Mouse (Mus musculus): ENCODE measurements around the gene Fermt3. TPM values are rescaled to one million over a fixed set of nuclear protein-coding genes. Genes with fewer than 3 reads are reported as not detected.

Gene Fermt3
- 6.5 and 8.2 TPM in 2 replicates for polyA plus RNA-seq (2016; fragmentation: Nextera tagmentation; extraction: Ambion mirVana)

DNA sequence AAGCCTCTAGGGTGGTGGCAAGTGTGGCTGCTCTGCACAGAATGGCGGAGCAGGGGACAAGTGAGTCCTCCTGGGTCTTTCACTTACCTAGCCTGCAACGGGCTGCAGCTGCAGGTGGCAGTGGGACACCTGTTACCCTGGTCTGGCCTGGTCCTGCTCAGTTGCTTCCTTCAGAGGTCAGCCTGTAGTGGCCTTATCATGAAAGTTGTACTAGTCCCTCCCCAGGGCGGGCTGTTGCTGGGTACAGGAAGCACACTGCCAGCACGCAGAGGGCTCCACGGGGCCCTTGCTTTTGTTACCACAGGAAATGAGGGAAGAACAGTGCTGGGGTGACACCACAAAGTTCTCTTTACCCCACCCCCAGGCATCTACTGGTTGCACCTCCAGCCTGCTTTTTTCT is at the start of gene Fermt3:
TSS of gene Fermt3 (minus strand) at position 279 of the 400 bp plus-strand sequence.
- WGBS, result 91% methylated on average over 5 of the region's 5 CpGs

DNA sequence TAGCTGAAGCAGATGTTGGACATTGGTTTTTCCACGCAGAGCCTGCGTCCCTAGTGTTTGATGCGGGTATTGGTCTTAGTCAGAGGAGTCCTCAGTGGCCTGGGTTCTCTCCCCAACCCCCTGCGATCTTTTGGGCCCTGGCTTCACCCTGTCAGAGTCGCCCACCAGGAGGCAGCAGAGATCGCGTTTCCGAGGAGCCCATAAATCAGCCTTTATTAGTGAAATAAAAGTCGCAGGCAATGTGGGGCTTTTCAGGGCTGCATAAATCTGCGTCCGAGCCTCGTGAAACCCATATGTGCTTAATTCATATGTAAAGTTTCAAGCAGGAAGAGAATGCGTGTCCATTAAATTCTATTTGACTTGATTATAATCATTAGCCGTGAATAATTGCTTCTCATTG is 48.9 kb upstream of the Fermt3 start:
- H3K4me2 ChIP-seq (replicated peaks), result peak overlapping the region; percentile 13; the same call in 1 of the 2 replicates
- peak; percentile 41 for ATAC-seq (ENCODE audit: low FRiP score, low read depth)
- no peak overlapping the region for H3K4me3 ChIP-seq
- 4% methylated on average over 14 of the region's 14 CpGs for WGBS
- H3K36me3 ChIP-seq, result no peaks in the 10 kb centered on the region
- peaks cover 78% of the 10 kb centered on the region for H3K4me1 ChIP-seq
- peak overlapping the region; percentile 82 for H3K27ac ChIP-seq (replicated peaks)
- H3K27me3 ChIP-seq, result peaks cover 60% of the 10 kb centered on the region
- no peaks in the 10 kb centered on the region for H3K9me3 ChIP-seq
- H3K9ac ChIP-seq (replicated peaks), result no peak overlapping the region

More for the DNA sequence above, at the start of gene Fermt3:
- Histone ChIP-seq H3K27ac (replicated peaks) (no peak within 1 kb of the TSS), H3K4me3 (no peak within 1 kb of the TSS), H3K4me1 (no peaks in the 10 kb centered on the region), H3K9ac (replicated peaks) (no peak within 1 kb of the TSS), H3K27me3 (no peaks in the 10 kb centered on the region), H3K36me3 (peaks cover 76% of the 10 kb centered on the region), H3K4me2 (replicated peaks) (no peak within 1 kb of the TSS), H3K9me3 (no peaks in the 10 kb centered on the region)
- ATAC-seq (ENCODE audit: low FRiP score, low read depth), result no peak

DNA sequence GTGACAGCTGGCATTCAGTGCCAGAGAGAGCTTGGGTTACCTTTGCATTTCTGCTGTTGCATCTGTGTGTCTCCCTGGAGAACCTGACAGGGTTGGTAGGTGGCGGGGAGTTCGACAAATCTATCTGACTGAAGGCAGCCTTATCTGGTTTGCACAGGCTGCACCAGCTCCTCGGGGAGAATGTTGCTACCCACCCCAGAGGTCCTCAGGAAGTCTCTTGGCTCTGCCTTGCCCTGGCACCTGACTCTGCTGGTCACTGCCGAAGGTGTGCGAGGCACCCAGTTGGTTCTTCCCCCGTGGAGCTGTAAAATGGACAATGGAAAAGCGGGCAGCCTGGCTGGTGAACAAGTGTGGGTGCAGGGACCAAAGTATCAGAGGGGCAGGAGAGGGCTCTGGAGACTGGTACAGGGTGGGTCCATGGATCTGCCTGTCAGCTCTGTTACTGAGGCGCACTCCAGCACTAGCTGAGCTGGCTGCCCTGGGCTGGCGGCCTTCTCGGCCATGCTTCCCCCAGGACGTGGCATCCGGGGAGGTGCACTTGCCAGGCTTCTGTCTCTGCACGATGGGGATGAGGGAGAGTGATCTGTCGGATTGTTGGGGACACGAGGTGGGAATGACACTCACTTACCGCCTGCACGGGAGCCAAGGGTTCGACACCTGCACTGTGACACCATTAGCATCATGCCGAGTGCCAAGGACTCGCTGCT is 48.2 kb upstream of the Fermt3 start:
- Histone ChIP-seq H3K4me1 (peaks cover 72% of the 10 kb centered on the region), H3K4me2 (replicated peaks) (no peak overlapping the region), H3K9me3 (no peaks in the 10 kb centered on the region), H3K9ac (replicated peaks) (no peak overlapping the region; the same call in 1 of the 2 replicates), H3K27me3 (peaks cover 54% of the 10 kb centered on the region), H3K4me3 (no peak overlapping the region), H3K27ac (replicated peaks) (peak overlapping the region; percentile 30; the same call in 1 of the 2 replicates), H3K36me3 (no peaks in the 10 kb centered on the region)
- no peak for ATAC-seq (ENCODE audit: low FRiP score, low read depth)
- WGBS, result 56% methylated on average over 20 of the region's 20 CpGs

DNA sequence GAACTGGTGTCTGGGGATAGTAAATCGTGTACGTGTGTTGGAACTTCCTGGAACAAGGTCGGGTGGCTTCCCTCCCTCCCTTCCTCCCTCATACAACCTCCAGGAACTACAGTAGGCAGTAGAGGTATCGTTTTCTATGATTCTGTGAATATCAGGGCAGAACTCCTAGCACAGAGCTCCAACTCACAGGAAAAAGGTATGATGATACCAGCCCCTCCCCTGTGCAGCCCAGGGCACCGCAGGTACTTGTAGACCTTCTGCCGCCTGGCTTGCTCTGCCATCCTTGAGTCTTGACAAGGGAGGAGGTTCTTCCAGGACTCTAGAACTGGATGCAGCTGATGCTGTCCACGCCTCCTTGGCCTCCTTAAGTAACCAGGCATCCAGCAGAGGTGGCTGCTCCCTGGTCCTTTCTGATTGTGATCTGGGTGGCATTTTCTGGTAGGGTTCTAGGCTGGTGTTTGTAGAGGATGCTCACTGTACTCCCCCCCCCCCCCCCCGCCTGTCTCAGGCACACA is 47.6 kb upstream of the Fermt3 start:
- H3K27ac ChIP-seq (replicated peaks), result peak overlapping the region; percentile 52

DNA sequence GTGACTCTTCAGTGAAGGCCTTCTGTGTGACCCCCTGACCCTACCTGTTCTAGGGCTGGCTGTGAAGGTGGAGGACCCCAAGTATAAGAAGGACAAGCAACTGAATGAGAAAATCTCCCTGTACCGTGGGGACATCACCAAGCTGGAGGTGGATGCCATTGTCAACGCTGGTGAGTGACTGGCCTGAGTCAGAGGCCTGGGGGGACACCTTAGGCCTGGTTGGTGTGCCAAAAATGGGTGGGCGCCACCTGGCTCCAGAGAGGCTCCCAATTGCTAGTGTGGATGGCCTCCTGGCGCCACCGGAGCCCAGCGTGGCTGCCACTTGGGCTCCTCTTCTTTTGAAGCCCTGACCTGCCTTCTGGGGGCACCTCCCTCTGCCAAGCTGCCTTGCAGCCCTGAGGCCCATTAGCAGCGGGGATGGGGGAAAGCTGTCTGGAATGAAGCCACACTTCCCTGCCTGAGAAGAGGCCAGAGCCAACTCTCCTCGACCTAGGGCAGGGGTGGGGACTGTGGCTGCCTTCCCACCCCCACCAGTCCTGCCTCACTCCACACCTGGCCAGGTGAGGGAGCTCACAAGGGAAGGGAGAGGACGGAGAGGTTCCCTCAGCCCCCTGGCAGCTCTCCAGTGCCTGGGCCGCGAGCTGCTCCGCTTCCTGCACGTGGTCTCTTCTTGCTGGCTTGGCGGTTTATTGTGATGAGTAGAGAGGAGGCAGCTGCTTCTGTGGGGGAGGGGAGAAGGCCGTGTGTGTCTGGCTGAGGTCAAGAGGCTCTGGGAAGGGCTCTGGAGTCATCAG is 47.0 kb upstream of the Fermt3 start:
- WGBS, result 38% methylated on average over 15 of the region's 15 CpGs
- no peaks in the 10 kb centered on the region for H3K36me3 ChIP-seq
- H3K4me2 ChIP-seq (replicated peaks), result peak overlapping the region; percentile 28; the same call in 1 of the 2 replicates
- H3K4me1 ChIP-seq, result peaks cover 61% of the 10 kb centered on the region
- peak overlapping the region; percentile 52 for H3K27ac ChIP-seq (replicated peaks)
- peak overlapping the region; percentile 39; the same call in 1 of the 2 replicates for H3K9ac ChIP-seq (replicated peaks)
- no peaks in the 10 kb centered on the region for H3K9me3 ChIP-seq
- peaks cover 41% of the 10 kb centered on the region for H3K27me3 ChIP-seq
- H3K4me3 ChIP-seq, result no peak overlapping the region
- ATAC-seq (ENCODE audit: low FRiP score, low read depth), result no peak

More for the DNA sequence above, 47.6 kb upstream of the Fermt3 start:
- Histone ChIP-seq H3K9me3 (no peaks in the 10 kb centered on the region), H3K4me2 (replicated peaks) (peak overlapping the region; percentile 28; the same call in 1 of the 2 replicates), H3K36me3 (no peaks in the 10 kb centered on the region), H3K27me3 (peaks cover 48% of the 10 kb centered on the region), H3K4me3 (no peak overlapping the region), H3K9ac (replicated peaks) (no peak overlapping the region), H3K4me1 (peaks cover 66% of the 10 kb centered on the region)
- WGBS, result 39% methylated on average over 7 of the region's 8 CpGs
- ATAC-seq (ENCODE audit: low FRiP score, low read depth), result no peak

DNA sequence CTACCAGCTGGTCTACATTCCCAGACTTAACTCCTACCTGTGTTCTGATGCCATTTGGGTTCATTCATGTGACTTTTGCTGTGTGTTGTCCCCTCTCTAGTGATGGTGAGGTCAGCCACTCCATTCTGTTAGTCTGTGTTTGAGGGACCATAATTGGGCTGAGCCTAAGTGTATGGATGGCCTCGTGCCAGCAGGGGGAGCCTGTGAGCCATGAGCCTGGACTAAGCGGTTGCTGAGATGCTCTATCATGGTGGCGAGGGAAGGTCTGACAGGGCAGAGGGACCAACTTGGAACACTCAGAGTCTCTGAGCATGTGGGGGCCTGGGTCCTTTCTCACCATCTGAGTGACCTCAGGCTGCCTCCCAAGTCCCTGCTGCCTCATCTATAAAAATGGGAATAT is 45.3 kb upstream of the Fermt3 start:
- peaks cover 43% of the 10 kb centered on the region for H3K27me3 ChIP-seq
- H3K4me3 ChIP-seq, result no peak overlapping the region
- H3K9ac ChIP-seq (replicated peaks), result no peak overlapping the region
- H3K9me3 ChIP-seq, result no peaks in the 10 kb centered on the region
- peak; percentile 55; the same call in 1 of the 2 replicates for ATAC-seq (ENCODE audit: low FRiP score, low read depth)
- no peak overlapping the region for H3K27ac ChIP-seq (replicated peaks)
- 2% methylated on average over 3 of the region's 3 CpGs for WGBS
- no peaks in the 10 kb centered on the region for H3K36me3 ChIP-seq
- peaks cover 44% of the 10 kb centered on the region for H3K4me1 ChIP-seq
- H3K4me2 ChIP-seq (replicated peaks), result no peak overlapping the region

DNA sequence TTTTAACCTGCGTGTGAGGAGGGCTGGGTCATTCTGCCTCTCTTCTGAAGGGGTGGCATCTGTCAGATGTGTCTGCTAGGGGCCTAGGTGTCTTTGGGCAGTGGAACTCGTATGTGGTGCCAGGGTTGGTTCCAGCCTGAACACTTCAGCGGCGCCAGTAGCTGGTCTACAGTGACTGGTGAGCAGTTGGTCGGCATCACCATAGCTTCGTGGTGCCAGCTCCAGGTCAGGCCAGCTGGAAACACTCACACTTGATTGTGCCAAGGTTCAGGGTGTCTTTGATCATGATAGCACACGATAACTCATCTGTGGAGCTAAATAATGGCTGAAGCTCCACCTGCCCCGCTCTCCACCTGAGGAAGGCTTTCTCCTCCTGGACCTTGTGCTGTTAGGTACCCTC is 43.6 kb upstream of the Fermt3 start:
- WGBS, result 92% methylated on average over 8 of the region's 8 CpGs
- Histone ChIP-seq H3K4me1 (peaks cover 35% of the 10 kb centered on the region), H3K4me2 (replicated peaks) (no peak overlapping the region), H3K4me3 (no peak overlapping the region), H3K9ac (replicated peaks) (no peak overlapping the region), H3K36me3 (no peaks in the 10 kb centered on the region), H3K27me3 (peaks cover 53% of the 10 kb centered on the region), H3K9me3 (no peaks in the 10 kb centered on the region), H3K27ac (replicated peaks) (no peak overlapping the region)
- no peak for ATAC-seq (ENCODE audit: low FRiP score, low read depth)

DNA sequence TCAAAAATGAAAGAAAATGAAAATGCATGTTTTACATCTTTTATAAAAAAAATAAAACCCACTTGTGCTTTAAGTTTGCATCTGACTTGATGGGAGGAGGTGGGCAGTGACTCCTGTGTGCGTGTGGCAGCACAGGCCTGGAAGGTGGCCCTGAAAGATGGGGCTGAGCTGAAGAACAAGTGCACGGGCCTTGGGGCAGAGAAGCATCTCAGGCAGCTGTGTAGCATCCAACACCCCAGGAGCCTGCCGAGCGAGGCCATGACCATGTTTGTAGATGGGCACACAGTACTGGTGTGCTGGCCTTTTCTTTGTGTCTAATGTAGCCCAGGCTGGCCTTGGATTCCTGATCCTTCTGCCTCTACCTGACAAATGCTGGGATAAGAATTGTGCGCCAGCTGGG is 42.8 kb upstream of the Fermt3 start:
- no peak overlapping the region for H3K4me3 ChIP-seq
- no peak for ATAC-seq (ENCODE audit: low FRiP score, low read depth)
- peaks cover 35% of the 10 kb centered on the region for H3K4me1 ChIP-seq
- no peak overlapping the region for H3K4me2 ChIP-seq (replicated peaks)
- 83% methylated on average over 5 of the region's 5 CpGs for WGBS
- no peak overlapping the region for H3K9ac ChIP-seq (replicated peaks)
- no peaks in the 10 kb centered on the region for H3K36me3 ChIP-seq
- H3K9me3 ChIP-seq, result no peaks in the 10 kb centered on the region
- no peak overlapping the region for H3K27ac ChIP-seq (replicated peaks)
- peaks cover 51% of the 10 kb centered on the region for H3K27me3 ChIP-seq

DNA sequence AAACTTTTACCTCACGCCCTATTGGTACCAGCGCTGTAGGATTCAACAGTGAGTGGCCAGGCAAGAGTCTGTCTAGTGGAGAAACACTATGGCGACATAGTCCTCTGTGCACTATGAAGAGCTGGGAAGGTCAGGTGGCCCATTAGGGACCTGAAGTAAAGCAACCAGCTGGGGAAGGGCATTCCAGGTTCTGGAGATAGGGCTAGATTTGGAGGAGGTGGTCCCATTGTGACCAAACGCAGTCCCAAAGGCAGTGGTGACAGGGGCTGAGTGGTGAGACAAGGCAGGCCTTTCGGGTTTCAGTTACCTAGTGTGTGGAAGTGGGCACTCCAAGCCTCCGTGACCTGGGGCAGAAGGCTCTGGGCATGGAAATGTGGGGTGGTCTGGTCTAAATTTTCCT is 39.3 kb upstream of the Fermt3 start:
- Histone ChIP-seq H3K4me1 (peaks cover 22% of the 10 kb centered on the region), H3K4me2 (replicated peaks) (peak overlapping the region; percentile 100; the same call in 1 of the 2 replicates), H3K4me3 (no peak overlapping the region), H3K9me3 (no peaks in the 10 kb centered on the region), H3K36me3 (no peaks in the 10 kb centered on the region), H3K27ac (replicated peaks) (0 out of 2 replicates have a peak overlapping the region, but pooled peaks have one; percentile 25), H3K27me3 (peaks cover 40% of the 10 kb centered on the region), H3K9ac (replicated peaks) (no peak overlapping the region)
- ATAC-seq (ENCODE audit: low FRiP score, low read depth), result no peak
- 46% methylated on average over 6 of the region's 6 CpGs for WGBS

DNA sequence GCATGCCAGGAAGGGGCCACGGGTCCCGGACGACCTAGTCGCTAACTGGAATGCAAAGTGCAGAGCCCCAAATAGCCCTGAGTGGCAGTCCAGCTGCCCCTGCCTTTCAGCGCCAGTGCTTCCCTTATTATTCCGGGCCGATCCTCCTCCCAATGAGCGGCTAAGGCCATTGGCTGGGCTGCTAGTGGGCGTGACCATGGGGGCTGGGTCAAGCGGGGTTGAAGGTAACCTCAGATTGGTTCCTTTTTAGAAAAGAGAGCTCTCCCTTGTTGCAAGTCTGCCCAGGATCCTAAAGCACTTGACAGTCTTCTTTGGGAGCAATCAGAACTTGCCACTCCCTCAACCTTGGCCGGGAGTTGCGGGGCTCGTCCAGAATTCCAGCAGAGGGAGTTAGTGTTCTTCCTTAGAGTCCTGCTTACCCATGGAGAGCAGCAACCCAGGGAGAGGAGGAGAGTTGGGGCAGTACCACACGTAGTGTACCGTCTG is 38.5 kb upstream of the Fermt3 start:
- Histone ChIP-seq H3K4me1 (peaks cover 22% of the 10 kb centered on the region), H3K27ac (replicated peaks) (0 out of 2 replicates have a peak overlapping the region, but pooled peaks have one; percentile 25), H3K9ac (replicated peaks) (0 out of 2 replicates have a peak overlapping the region, but pooled peaks have one; percentile 1), H3K27me3 (peaks cover 40% of the 10 kb centered on the region), H3K36me3 (no peaks in the 10 kb centered on the region), H3K4me2 (replicated peaks) (peak overlapping the region; percentile 100), H3K9me3 (no peaks in the 10 kb centered on the region), H3K4me3 (peak overlapping the region; percentile 58)
- 1% methylated on average over 15 of the region's 15 CpGs for WGBS
- peak; percentile 80 for ATAC-seq (ENCODE audit: low FRiP score, low read depth)

DNA sequence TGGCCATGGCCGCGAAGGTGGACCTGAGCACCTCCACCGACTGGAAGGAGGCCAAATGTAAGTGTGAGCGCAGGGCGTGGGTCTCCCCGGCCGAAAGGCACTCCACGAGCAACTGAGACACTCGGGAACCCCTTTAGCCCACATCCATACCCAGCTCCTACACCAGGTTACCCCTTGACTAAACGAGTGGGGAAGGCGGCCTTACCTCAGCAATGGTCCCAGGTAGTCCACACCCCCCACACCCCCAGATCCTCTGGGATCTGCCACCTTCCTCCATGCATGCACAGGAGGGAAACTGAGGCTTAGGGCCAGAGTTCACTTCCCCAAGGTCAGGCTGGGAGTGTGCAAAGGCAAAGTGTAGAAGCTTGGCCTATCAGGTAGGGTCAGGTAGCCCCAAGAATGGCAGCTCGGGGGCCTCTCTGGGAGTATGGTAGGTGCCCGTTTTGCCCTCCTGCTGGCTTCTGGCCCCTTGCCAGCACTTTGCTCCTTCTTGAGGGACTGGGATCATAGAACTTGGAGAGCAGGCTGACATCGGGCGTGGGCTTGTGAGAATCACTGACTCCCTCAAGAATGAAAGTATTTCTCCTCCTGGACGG is 38.0 kb upstream of the Fermt3 start:
- no peaks in the 10 kb centered on the region for H3K36me3 ChIP-seq
- H3K9ac ChIP-seq (replicated peaks), result peak overlapping the region; percentile 58
- H3K27ac ChIP-seq (replicated peaks), result no peak overlapping the region
- no peaks in the 10 kb centered on the region for H3K9me3 ChIP-seq
- peak; percentile 53 for ATAC-seq (ENCODE audit: low FRiP score, low read depth)
- peaks cover 22% of the 10 kb centered on the region for H3K4me1 ChIP-seq
- H3K27me3 ChIP-seq, result peaks cover 40% of the 10 kb centered on the region
- H3K4me3 ChIP-seq, result peak overlapping the region; percentile 58
- H3K4me2 ChIP-seq (replicated peaks), result peak overlapping the region; percentile 100
- WGBS, result 3% methylated on average over 16 of the region's 16 CpGs

All from midbrain, embryonic 12.5 days (tissue).